19 mouse cellular contexts compared by ENCODE assay signal in genomic region chr10:30775568-30775967, GRCm38 (mm10). TPM values are rescaled to one million over a fixed set of nuclear protein-coding genes. Genes with fewer than 3 reads are reported as not detected.
DNase-seq lines count a peak whose midpoint lies in the region; ATAC-seq lines count a peak whose summit lies in the region.
"Had no signal": no experiment of that assay in that cellular context is flagged by ENCODE, and none has a peak within 500 bp of the region (broad histone marks: within the 10 kb centered on the region; RNA-seq: fewer than 3 reads in every experiment).

No protein-coding gene starts in this region.

- DNase-seq in hindbrain, embryonic 11.5 days (ENCODE audit: low spot score) = no peak
- no peak for DNase-seq in hindbrain, embryonic 10.5 days (ENCODE audit: low spot score)
- no peak for DNase-seq in midbrain, embryonic 11.5 days (ENCODE audit: low spot score, missing footprints)
- no peak for DNase-seq in midbrain, embryonic 10.5 days (ENCODE audit: low spot score)
- peak; percentile 47 for DNase-seq in mesoderm, embryonic 11.5 days (ENCODE audit: low read depth, low spot score)
- peak; percentile 65 for DNase-seq in retina, postnatal 1 day
- DNase-seq in thymus, postnatal 14 days = no peak
- no peak for DNase-seq in right cerebral cortex, postnatal 10 days (ENCODE audit: low spot score in 2 of 2)
- DNase-seq: adrenal gland, adult 2 months; cerebellum, adult 9-11 months; gastrocnemius, adult 2 months; heart, postnatal 14 days; kidney, adult 11 months; lung, postnatal 4 days; right cerebral cortex, adult 18-20 months; thymus, postnatal 4 days had no signal

- H3K36me3 ChIP-seq in hindbrain, embryonic 11.5 days (ENCODE audit: control insufficient read depth, insufficient read depth, low read length) = no peaks in the 10 kb centered on the region
- no peaks in the 10 kb centered on the region for H3K36me3 ChIP-seq in hindbrain, embryonic 10.5 days
- no peaks in the 10 kb centered on the region for H3K36me3 ChIP-seq in midbrain, embryonic 11.5 days (ENCODE audit: control insufficient read depth, insufficient read depth, low read length)
- no peaks in the 10 kb centered on the region for H3K36me3 ChIP-seq in midbrain, embryonic 10.5 days
- H3K36me3 ChIP-seq: limb, embryonic 13.5 days had no signal

- 74% methylated on average over 5 of the region's 5 CpGs for WGBS in hindbrain, embryonic 11.5 days
- WGBS in hindbrain, embryonic 10.5 days = 79% methylated on average over 5 of the region's 5 CpGs
- 76% methylated on average over 5 of the region's 5 CpGs for WGBS in midbrain, embryonic 11.5 days
- WGBS in midbrain, embryonic 10.5 days = 80% methylated on average over 5 of the region's 5 CpGs

- no peaks in the 10 kb centered on the region for H3K4me1 ChIP-seq in hindbrain, embryonic 11.5 days (replicated peaks; ENCODE audit: control insufficient read depth, insufficient read depth, low read length)
- H3K4me1 ChIP-seq in hindbrain, embryonic 10.5 days (replicated peaks) = no peaks in the 10 kb centered on the region
- H3K4me1 ChIP-seq in midbrain, embryonic 11.5 days (ENCODE audit: control insufficient read depth, insufficient read depth, low read length) = no peaks in the 10 kb centered on the region
- H3K4me1 ChIP-seq in midbrain, embryonic 10.5 days = no peaks in the 10 kb centered on the region
- H3K4me1 ChIP-seq: limb, embryonic 13.5 days had no signal

- peak; percentile 77 for ATAC-seq in hindbrain, embryonic 11.5 days (ENCODE audit: low FRiP score)
- peak; percentile 40; the same call in 1 of the 2 replicates for ATAC-seq in midbrain, embryonic 11.5 days (ENCODE audit: low FRiP score)

- no peaks in the 10 kb centered on the region for H3K9me3 ChIP-seq in hindbrain, embryonic 11.5 days (ENCODE audit: control insufficient read depth, low read length)
- no peaks in the 10 kb centered on the region for H3K9me3 ChIP-seq in hindbrain, embryonic 10.5 days
- H3K9me3 ChIP-seq in midbrain, embryonic 11.5 days (ENCODE audit: control insufficient read depth, low read length) = no peaks in the 10 kb centered on the region
- H3K9me3 ChIP-seq in midbrain, embryonic 10.5 days (replicated peaks) = no peaks in the 10 kb centered on the region
- H3K9me3 ChIP-seq: limb, embryonic 13.5 days had no signal

- H3K4me2 ChIP-seq in hindbrain, embryonic 11.5 days (replicated peaks; ENCODE audit: low read depth, low read length) = no peak overlapping the region
- no peak overlapping the region for H3K4me2 ChIP-seq in midbrain, embryonic 11.5 days
- H3K4me2 ChIP-seq: limb, embryonic 13.5 days had no signal

- no peaks in the 10 kb centered on the region for H3K27me3 ChIP-seq in hindbrain, embryonic 11.5 days (ENCODE audit: control insufficient read depth, insufficient read depth, low read length)
- no peaks in the 10 kb centered on the region for H3K27me3 ChIP-seq in hindbrain, embryonic 10.5 days (ENCODE audit: insufficient read depth, poor library complexity, severe bottlenecking)
- H3K27me3 ChIP-seq in midbrain, embryonic 11.5 days (ENCODE audit: control insufficient read depth, insufficient read depth, low read length) = no peaks in the 10 kb centered on the region
- H3K27me3 ChIP-seq in midbrain, embryonic 10.5 days (ENCODE audit: low read depth, poor library complexity, severe bottlenecking) = no peaks in the 10 kb centered on the region
- H3K27me3 ChIP-seq: limb, embryonic 13.5 days had no signal

- H3K27ac ChIP-seq in hindbrain, embryonic 11.5 days (ENCODE audit: low read depth, low read length) = no peak overlapping the region
- H3K27ac ChIP-seq in hindbrain, embryonic 10.5 days = no peak overlapping the region
- no peak overlapping the region for H3K27ac ChIP-seq in midbrain, embryonic 11.5 days (ENCODE audit: low read depth, low read length)
- no peak overlapping the region for H3K27ac ChIP-seq in midbrain, embryonic 10.5 days (replicated peaks)
- H3K27ac ChIP-seq: gastrocnemius, adult 2 months; limb, embryonic 13.5 days; stomach, postnatal 0 days had no signal

- H3K9ac ChIP-seq in hindbrain, embryonic 11.5 days (ENCODE audit: low read depth, low read length) = no peak overlapping the region
- no peak overlapping the region for H3K9ac ChIP-seq in midbrain, embryonic 11.5 days (ENCODE audit: low read length)
- H3K9ac ChIP-seq: limb, embryonic 13.5 days had no signal

- no peak overlapping the region for H3K4me3 ChIP-seq in hindbrain, embryonic 11.5 days (ENCODE audit: low read depth, low read length)
- no peak overlapping the region for H3K4me3 ChIP-seq in hindbrain, embryonic 10.5 days
- H3K4me3 ChIP-seq in midbrain, embryonic 11.5 days (ENCODE audit: low read depth, low read length) = no peak overlapping the region
- no peak overlapping the region for H3K4me3 ChIP-seq in midbrain, embryonic 10.5 days
- H3K4me3 ChIP-seq: gastrocnemius, adult 2 months; limb, embryonic 13.5 days; myocyte had no signal

RNA-seq across cellular contexts. Expression of gene Ncoa7, which starts 27.6 kb away (rescaled TPM):
- 9.3 and 9.7 TPM in 2 replicates for polyA plus RNA-seq in hindbrain, embryonic 11.5 days (2014; fragmentation: Nextera tagmentation; extraction: Ambion mirVana)
- 6.8 and 7.0 TPM in 2 replicates for polyA plus RNA-seq in hindbrain, embryonic 10.5 days (2016; fragmentation: Nextera tagmentation; extraction: Ambion mirVana)
- polyA plus RNA-seq in midbrain, embryonic 11.5 days (2014; fragmentation: Nextera tagmentation; extraction: Ambion mirVana) = 6.4 and 7.3 TPM in 2 replicates
- polyA plus RNA-seq in midbrain, embryonic 10.5 days (2016; fragmentation: Nextera tagmentation; extraction: Ambion mirVana) = 6.2 and 6.6 TPM in 2 replicates

Comparison
In these comparisons a context has a peak if more than half of its experiments do, and no peak if none do; other contexts are left out.
1. DNase-seq: peak in mesoderm, embryonic 11.5 days (single experiment) and retina, postnatal 1 day (single experiment); none in hindbrain, embryonic 11.5 days (single experiment), hindbrain, embryonic 10.5 days (single experiment), midbrain, embryonic 11.5 days (single experiment), midbrain, embryonic 10.5 days (single experiment), thymus, postnatal 14 days (single experiment) and right cerebral cortex, postnatal 10 days (0 of 2).